Mouse (Mus musculus): ENCODE data around the gene Hus1b. TPM values are rescaled to one million over a fixed set of nuclear protein-coding genes. Genes with fewer than 3 reads are reported as not detected.

Gene Hus1b
- total RNA-seq, 2 experiments from 2014 or later: 0.47 to 1.0 TPM

DNA sequence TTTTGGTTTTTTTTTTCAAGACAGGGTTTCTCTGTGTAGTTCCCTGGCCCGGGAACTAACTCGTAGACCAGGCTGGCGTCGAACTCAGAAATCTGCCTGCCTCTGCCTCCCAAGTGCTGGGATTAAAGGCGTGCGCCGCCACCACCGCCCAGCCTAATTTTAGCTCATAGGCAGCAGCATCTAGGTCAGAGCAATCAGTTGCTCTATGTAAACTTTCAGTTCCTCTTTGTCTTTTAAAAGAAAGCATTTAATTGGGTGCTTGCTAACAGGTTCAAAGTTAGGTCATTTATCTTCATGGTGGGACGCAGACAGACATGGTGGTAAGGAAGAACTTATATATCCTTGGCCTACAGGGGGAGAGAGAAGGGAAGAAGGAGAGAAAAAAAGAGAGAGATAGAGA lies 1.6 kb upstream of the Hus1b start:
- DNase-seq (ENCODE audit: low spot score in 2 of 2): no peak

DNA sequence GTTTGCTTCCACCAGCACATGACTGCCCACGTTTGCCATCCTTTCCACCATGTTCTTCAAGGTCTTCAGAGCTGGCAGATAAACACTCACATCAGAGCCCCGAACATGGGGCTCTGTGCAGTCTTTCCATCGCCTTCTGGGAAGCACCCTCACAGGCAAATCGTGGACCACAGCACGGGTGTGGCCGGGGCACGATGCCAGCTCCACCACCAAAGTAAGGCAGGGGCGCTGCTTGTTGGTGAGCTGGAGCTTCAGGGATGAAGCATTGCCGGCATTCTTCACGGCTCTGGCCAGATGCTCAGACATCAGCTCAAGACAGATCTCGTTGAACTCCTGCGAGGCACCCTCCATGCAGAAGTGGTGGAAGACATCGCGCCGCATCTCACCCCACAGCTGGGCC lies 430 bp downstream of the Hus1b start:
- DNase-seq (ENCODE audit: low spot score in 2 of 2): no peak

DNA sequence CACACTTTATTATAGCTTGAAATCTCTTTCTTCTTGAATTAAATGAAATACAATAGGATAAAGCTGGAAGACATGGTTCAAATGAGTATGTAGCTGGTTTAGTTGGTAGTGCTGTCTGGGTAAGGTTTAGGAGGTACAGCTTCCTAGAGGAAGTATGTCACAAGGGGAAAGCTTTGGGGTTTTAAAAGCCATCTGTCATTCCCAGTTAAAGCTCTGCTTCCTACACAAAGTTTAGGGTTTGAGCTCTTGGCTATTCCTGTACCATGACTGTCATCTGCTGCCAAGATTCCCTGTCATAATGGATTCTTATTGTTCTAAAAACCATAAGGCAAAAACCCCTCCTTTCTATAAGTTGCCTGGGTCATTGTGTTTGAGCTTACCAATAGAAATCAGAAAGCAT lies 1.8 kb downstream of the Hus1b start:
- DNase-seq (ENCODE audit: low spot score in 2 of 2): no peak

- no peak for DNase-seq (ENCODE audit: low spot score in 2 of 2)
Measured at GRCm38 (mm10) chr13:30932972-30933371, 14.6 kb downstream of the Hus1b start.

DNA sequence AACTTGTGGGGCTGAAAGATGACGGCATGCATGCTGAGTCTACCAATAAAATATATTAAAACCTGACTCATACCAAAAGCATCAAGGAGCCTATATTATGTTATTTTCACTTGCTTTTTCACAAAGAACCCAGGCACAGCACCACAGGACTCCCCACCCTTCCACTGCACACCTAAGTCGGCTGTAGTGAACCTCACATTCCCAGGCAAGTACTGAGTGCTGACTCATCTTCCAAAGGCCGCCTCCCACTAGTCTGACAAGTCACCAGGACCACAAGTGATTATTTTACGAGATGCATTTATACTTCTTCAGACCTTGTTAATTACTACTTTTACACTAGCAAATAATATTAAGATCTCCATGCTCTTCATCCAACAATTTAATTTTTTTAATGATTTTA lies 15.9 kb downstream of the Hus1b start:
- DNase-seq (ENCODE audit: low spot score in 2 of 2): no peak

- no peak for DNase-seq (ENCODE audit: low spot score in 2 of 2)
Measured at GRCm38 (mm10) chr13:30929119-30929518, 18.4 kb downstream of the Hus1b start.

GRCm38 (mm10) chr13:30924269-30924668 lies 23.3 kb downstream of the Hus1b start:
- no peak for DNase-seq (ENCODE audit: low spot score in 2 of 2)

DNA sequence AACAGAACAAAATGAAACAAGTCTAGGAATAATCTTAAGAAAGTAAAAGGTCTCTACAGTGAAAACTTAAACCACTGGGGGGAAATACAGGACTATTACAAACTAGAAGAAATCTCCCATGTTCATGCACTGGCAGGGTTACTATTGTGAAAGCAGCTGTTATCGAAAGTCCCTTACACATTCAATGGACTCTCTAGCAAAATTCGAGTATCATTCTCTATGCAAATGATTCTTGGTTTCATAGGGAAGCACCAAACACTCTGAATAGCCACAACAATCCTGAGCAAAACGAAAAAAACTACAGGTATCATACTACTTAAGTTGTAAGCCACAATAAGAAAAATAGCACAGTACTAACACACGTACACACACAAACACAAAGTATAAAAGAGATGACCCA lies 25.6 kb downstream of the Hus1b start:
- no peak for DNase-seq (ENCODE audit: low spot score in 2 of 2)

DNA sequence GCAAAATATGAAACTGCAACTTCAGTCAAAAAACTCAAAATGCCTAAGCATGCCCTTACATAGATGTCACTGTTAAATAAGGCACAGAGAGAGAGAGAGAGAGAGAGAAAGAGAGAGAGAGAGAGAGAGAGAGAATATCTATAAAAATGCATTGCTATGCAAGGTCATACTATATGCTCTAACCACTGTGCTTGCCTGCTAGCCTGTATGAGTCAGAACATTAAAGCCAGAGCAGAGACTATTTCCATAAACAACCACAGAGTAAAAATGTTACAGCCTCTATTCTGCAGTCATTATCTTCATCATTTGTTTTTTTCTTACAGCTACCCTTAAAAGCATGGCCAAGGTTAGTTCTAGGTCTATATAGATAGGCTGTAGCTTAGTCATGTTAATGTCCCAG lies 33.8 kb downstream of the Hus1b start:
- DNase-seq (ENCODE audit: low spot score in 2 of 2): no peak

GRCm38 (mm10) chr13:30913028-30913427 lies 34.5 kb downstream of the Hus1b start:
- DNase-seq (ENCODE audit: low spot score in 2 of 2): no peak

GRCm38 (mm10) chr13:30911931-30912625 lies 35.5 kb downstream of the Hus1b start:
- DNase-seq (ENCODE audit: low spot score in 2 of 2): no peak

GRCm38 (mm10) chr13:30910889-30911288 lies 36.7 kb downstream of the Hus1b start:
- no peak for DNase-seq (ENCODE audit: low spot score in 2 of 2)

- no peak for DNase-seq (ENCODE audit: low spot score in 2 of 2)
Measured at GRCm38 (mm10) chr13:30902286-30902685, 45.3 kb downstream of the Hus1b start.

- no peak for DNase-seq (ENCODE audit: low spot score in 2 of 2)
Measured at GRCm38 (mm10) chr13:30901387-30902041, 46.0 kb downstream of the Hus1b start.

Other genes with a start within 250 kb of the Hus1b start
- under 1 TPM; 0.07 to 0.11 TPM for gene Irf4, start 198.5 kb downstream of the Hus1b start, total RNA-seq (2021)
- 10 to 100 TPM; 46.3 to 46.4 TPM for gene Exoc2, start 26.3 kb upstream of the Hus1b start, total RNA-seq (2021)
- not detected for gene Gm5447, start 26.4 kb upstream of the Hus1b start, total RNA-seq (2021)